Mouse (Mus musculus) layer of hippocampus, adult 9-11 months (tissue): Measurements from ENCODE around the gene Il12b.
A peak's percentile ranks its signal among the peaks of the same experiment; 100 is the strongest.
"Not testable (repeated sequence)": the region's sequence is repeated elsewhere in the genome, so short reads cannot be mapped to it uniquely, and the experiment has no call there.

Source experiments
- DNase-seq: peaks from one replicate; pipeline ENCODE4 v3.0.0; 2022

Il12b gene

DNA sequence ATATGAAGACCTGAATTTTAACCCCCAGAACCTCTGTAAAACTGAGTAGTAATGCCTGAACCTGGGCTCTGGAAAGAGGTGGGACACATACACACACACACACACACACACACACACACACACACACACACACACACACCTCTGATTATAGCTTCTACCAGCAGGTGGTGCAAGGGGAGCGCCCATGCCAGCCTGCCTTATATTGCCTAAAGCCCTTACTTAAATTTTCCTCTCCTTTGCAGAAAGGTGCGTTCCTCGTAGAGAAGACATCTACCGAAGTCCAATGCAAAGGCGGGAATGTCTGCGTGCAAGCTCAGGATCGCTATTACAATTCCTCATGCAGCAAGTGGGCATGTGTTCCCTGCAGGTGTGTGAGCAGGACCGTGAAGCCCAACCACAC lies 12.4 kb downstream of the Il12b start:
- no peak for DNase-seq

DNA sequence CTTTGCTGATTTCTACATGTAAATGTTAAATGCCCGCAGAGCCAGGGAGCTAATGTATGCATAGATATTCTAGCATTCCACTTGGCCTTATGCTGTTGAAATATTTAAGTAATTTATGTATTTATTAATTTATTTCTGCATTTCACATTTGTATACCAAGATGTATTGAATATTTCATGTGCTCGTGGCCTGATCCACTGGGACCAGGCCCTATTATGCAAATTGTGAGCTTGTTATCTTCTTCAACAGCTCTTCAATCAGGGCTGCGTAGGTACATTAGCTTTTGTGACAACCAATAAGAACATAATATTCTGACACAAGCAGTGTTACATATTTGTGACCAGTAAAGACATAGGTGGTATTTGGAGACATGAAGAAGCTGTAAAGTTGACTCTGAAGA lies 13.5 kb downstream of the Il12b start:
- DNase-seq, result no peak

DNA sequence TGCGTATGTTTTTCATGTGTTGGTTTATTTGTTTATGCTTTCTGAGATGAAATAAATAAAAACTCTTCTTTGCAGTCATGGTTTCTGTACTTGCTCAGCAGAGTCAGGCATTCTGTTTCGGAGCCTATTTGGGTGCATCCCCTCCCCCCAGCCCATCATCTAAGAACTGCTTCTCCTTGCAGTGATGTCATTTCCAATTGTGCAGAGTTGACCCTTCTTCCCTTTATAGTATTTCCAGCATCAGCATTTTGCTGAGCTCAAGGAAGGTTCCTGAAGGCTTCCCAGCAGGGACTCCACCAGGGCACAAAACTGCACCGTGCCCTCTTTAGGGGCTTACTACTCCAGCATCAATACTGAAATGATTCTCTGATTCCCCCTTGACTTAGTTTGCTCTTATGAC lies 14.7 kb downstream of the Il12b start:
- DNase-seq, result no peak

DNA sequence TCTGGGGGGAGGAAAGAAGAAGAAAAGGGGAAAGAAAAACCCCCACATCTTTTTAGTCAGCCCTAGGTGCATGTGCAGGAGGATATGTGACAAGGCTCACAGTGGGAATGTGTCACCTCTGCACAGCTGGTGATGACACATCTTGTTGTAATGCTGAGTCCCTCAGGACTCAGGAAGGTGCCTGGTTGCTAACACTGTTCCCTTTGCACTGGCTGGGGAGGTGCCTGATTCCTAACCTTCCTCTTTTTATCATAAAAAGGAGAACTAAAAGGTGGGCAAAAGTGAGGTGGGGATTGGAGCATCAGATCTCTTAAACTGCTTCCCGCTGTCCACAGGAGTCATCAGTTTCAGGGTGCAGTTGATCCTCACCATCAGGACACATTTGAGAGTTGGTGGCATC lies 17.5 kb downstream of the Il12b start:
- DNase-seq, result no peak

DNA sequence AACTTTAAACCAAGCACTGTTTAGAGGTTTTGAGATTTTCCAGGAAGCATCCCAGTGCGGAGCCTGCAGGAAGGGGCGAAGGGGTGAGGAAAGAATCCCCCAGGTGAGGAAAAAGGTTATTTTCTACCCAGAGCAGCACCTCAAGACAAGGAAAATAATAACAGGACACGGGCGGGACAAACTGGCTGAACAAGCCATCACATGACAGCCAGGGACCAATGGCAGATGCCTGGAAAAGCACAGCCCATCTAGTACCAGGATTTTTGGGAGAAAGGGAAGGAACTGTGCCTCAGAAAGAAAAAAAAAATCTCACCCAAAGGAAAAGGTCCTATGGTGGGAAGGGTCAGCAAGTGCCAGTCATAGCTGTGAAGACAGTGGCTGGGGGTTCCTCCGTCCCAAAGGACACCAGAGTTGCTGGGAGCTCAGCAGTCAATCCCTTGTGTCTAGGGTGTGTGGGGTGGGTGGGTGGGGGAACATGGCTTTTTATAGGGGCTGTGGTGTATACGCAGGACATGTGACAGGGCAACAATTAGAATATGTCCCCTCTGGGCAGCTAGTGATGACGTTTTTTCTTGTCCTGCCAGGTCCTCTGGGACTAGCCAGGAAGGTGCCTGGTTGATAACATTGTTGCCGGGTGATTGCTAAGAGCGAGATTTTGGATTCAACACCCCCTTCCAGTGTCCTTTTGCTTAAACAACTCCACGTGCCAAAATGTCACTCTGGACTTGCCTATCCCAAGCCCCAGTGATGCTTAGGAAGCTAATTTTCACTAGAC lies 22.7 kb downstream of the Il12b start:
- DNase-seq, result no peak

DNA sequence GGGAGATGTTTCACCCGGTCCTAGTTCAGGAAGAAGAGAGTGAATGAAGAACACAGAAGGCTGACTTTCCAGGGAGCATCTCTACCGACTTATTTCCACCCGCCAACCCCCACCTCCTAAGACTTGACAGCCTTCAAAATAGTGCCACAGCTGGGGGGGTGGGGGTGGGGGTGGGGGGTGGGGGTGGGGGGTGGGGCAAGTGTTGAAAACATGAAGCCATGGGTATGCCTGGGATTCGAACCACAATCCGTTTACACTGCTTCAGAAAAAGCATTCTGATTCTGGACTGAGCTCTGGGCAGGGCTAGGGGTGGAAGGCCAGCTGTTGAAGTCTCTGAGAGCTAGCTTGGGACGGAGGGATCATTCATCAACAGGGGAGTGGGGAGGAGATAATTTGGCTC lies 23.4 kb downstream of the Il12b start:
- DNase-seq, result no peak

DNA sequence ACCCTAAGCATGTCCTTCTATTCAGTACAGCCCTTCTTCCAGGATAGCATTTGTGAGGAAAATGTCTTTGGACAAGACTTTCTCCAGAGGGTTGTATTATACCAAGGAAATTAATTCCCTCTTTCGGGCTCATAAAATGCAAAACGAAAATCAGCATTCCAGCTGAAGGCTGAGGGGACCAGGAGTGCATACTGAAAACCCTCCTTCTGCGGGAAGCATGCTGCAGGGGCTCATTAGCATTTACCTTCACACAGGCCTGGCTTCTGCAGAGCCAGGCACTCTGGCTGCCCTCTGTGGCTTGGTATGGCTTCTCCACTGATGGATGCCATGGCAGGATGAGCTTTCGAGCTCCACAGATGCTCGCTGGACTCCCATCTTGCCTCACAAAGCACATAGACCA lies 24.1 kb downstream of the Il12b start:
- DNase-seq, result no peak

DNA sequence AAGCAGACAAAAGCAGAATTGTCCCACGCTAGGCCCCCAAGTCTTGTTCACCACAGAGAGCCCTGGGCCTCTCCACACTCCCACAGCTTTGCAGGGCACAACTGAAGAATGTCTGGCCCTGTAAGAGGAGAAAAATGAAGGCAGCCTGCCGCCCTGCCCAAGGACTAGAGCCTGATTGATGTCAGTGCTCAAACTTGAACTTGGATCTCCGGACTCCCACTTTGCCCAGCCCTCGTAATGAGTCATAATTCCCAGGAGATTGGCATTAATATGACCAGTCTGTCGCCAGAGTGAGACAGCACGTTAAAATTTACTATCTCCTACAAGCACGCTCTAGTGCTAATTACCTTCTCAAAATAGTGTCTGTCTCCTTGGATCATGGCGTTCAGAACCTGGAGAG lies 25.1 kb downstream of the Il12b start:
- no peak for DNase-seq

DNA sequence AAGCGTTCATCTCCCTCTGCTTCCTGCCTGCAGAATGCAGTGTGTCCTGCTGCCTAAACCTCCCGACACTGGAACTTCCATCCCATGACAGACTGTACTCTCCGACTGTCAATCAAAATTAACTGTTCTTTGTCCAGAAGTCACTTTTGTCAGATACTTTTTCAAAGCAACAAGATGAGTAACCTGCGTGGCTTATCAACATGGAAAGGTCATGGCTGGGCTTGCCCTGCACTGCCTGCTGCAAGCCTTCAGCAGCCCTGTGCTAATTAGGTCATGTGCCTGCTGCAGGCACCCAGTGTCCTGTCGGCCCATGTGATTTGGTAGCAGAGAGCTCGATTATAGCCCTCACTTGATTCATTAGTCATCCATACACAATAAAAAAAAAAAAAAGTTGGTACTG lies 25.8 kb downstream of the Il12b start:
- no peak for DNase-seq

DNA sequence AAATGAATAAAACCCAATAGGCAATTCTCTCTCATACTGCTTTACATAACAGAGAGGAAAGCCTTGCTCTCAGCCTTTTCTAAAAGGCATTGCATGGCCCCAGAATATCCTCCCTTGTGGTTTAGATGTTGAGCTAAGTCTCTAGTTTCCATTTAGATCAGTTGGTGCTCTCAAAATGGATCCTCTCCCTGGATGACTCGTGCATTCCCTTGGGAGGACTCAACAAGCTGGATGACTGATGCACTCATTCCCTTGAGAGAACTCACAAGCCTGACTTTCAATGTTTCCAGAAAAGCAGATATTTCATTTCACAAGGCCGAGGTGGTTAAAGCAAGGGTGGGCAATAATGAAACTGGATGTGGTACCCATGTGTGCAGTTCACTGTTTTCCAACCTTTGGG lies 28.1 kb downstream of the Il12b start:
- DNase-seq, result no peak

DNA sequence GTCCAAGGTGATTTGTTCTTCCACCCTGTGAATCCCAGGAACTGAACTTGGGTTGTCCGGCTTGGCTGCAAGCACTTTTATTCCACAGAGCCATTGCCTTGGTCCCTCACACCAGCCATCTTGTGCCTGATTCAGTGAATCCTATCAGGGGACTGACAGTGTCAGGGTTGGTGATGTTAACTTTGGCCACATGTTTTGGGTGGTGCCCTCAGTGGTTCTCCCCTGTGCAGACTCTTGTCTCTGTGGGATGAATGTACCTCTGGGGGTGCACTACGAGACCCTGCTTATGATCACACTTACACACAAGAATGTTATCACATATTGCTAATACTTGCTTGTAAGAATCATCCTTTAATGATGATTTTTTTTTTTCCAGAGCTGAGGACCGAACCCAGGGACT lies 30.2 kb downstream of the Il12b start:
- DNase-seq, result no peak

DNA sequence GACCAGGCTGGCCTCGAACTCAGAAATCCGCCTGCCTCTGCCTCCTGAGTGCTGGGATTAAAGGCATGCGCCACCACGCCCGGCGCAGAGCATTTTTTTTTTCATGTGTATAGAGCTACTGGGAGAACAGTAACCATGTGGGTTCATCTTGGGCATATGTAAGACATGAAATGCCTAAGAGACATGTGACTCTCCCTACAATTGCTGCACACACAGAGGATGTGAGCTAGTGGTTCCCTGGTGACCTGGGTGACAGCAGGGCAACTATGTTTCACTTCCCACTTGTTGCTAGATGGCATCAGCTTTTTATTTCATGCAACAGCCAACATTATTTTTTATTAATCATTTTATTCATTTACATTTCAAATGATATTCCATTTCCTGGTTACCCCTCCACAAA lies 37.9 kb downstream of the Il12b start:
- no peak for DNase-seq

DNA sequence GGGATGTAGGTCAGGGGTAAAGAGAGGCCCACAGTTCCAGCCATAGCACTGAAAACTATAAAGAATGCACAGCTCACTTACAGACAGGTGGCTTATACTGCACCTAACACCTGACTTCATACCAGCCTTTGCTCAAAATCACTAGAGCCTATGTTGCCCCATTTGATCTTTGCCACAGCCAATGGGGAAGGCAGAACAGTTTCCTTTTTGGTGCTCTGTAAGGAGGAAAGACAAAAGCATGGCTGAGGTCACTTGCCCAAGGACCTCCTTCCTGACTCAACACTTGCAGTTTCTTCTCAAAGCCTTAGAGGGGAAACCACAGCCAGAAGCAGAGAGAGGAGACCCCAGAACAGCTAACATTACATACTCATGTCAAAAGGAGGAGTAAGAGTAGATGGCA lies 51.2 kb downstream of the Il12b start:
- DNase-seq, result no peak

DNA sequence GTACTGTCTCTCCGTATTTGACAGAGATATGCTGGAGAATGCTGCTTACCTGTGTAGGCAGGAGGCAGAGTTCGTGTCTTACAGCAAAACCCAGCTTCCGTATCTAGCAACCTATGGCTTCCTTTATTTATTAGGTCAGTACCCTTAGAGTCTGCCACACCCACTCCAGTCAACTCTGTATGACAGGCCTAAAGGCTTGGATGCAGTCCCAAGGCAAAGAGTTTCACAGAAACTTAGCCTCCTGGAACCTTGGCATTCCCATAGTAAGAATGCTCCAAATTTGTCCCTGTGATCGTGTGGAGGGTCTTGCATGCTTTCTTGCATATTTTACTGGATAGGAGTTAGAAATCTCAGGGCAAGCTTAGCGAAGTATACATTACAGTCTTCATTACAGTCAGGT lies 52.2 kb downstream of the Il12b start:
- not testable (repeated sequence) for DNase-seq

DNA sequence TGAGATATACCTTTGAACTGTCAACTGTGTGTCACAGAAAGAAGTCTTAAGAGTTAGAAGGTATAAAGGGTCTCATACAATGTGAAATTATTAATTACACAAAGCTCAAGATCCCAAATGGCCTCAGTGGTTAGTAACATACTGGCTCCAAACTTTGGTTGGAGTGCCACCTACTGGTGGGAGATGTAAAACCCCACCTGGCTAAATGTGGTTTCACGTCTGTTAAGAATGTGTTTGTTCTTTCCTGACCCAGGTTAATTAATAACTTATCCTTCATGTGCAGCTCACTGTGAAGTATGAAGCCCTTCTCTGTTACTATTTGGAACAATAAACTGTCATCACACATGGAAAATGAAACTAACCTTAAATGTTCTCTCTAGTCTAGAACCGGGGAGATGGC lies 53.6 kb downstream of the Il12b start:
- peak; percentile 8 for DNase-seq

DNA sequence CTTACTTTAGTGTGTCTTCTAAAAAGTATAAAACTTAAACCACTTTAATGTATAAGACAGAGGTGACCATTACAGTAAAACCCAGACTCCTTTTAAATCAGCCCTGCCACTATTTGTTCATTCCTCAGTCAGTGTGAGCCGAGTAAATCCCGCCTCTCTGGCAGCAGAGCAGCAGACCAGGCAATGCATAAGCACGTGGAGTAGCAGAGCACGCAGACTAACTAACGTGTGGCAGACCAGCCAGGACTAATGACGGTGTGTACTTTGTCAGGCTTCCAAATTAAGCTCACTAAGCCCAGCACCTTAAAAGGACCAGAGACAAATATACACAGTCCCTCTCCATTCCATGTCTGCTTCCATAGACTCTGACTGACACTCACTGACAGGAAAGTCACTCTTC lies 61.6 kb downstream of the Il12b start:
- DNase-seq, result no peak
